Comparison of ENCODE assay signal across 8 mouse cellular contexts in genomic region chr12:101015926-101016325, GRCm38 (mm10). TPM values are rescaled to one million over a fixed set of nuclear protein-coding genes. Genes with fewer than 3 reads are reported as not detected.
DNase-seq lines count a peak whose midpoint lies in the region; ATAC-seq lines count a peak whose summit lies in the region.

No protein-coding gene starts in this region.

- intact Hi-C loops in left cerebral cortex, postnatal 36 days (cut with DNase I) = no loop called here

- peaks cover 24% of the 10 kb centered on the region for H3K4me1 ChIP-seq in heart, embryonic 11.5 days (ENCODE audit: control insufficient read depth, insufficient read depth, low read length)
- H3K4me1 ChIP-seq in kidney, embryonic 15.5 days = peaks cover 93% of the 10 kb centered on the region

- ATAC-seq in heart, embryonic 11.5 days (replicated peaks; ENCODE audit: insufficient number of reproducible peaks, low FRiP score, low TSS enrichment) = no peak
- ATAC-seq in activated CD4-positive, CD25-positive, alpha-beta regulatory T cell, adult 4 months = peak; percentile 65
- ATAC-seq in kidney, embryonic 15.5 days (replicated peaks; ENCODE audit: low FRiP score) = no peak; the same call in 1 of the 2 replicates
- ATAC-seq in megakaryocyte progenitor cell, adult 5-6 weeks (replicated peaks; ENCODE audit: poor library complexity) = peak; percentile 55
- no peak for ATAC-seq in frontal cortex, adult (ENCODE audit: low TSS enrichment)

- peak; percentile 32 for DNase-seq in heart, postnatal 4 days
- DNase-seq in testis, postnatal 14 days (ENCODE audit: low spot score) = no peak
- no peak for DNase-seq in left cerebral cortex, postnatal 36 days (ENCODE audit: low spot score in 2 of 2)

- WGBS in heart, embryonic 11.5 days (ENCODE audit: insufficient replicate concordance) = 52% methylated on average over 4 of the region's 4 CpGs
- 34% methylated on average over 4 of the region's 4 CpGs for WGBS in kidney, embryonic 15.5 days

- H3K4me2 ChIP-seq in heart, embryonic 11.5 days = no peak overlapping the region
- H3K4me2 ChIP-seq in kidney, embryonic 15.5 days = peak overlapping the region; percentile 16; the same call in 1 of the 2 replicates

- H3K27ac ChIP-seq in heart, embryonic 11.5 days (ENCODE audit: low read depth, low read length) = no peak overlapping the region
- H3K27ac ChIP-seq in kidney, embryonic 15.5 days = peak overlapping the region; percentile 76

- no peak overlapping the region for H3K9ac ChIP-seq in heart, embryonic 11.5 days (ENCODE audit: low read depth, low read length)
- no peak overlapping the region for H3K9ac ChIP-seq in kidney, embryonic 15.5 days

- no peak overlapping the region for H3K4me3 ChIP-seq in heart, embryonic 11.5 days (ENCODE audit: low read depth, low read length)
- no peak overlapping the region for H3K4me3 ChIP-seq in kidney, embryonic 15.5 days (replicated peaks)

- peaks cover 24% of the 10 kb centered on the region for H3K27me3 ChIP-seq in heart, embryonic 11.5 days (ENCODE audit: control insufficient read depth, insufficient read depth, low read length)
- no peaks in the 10 kb centered on the region for H3K27me3 ChIP-seq in kidney, embryonic 15.5 days

- no peaks in the 10 kb centered on the region for H3K9me3 ChIP-seq in heart, embryonic 11.5 days (replicated peaks; ENCODE audit: control insufficient read depth, low read length)
- H3K9me3 ChIP-seq in kidney, embryonic 15.5 days (replicated peaks) = no peaks in the 10 kb centered on the region

- no peaks in the 10 kb centered on the region for H3K36me3 ChIP-seq in heart, embryonic 11.5 days (ENCODE audit: control insufficient read depth, insufficient read depth, low read length)
- H3K36me3 ChIP-seq in kidney, embryonic 15.5 days = peaks cover 10% of the 10 kb centered on the region

RNA-seq across cellular contexts. Expression of gene Ccdc88c, which starts 12.9 kb away (rescaled TPM):
- 10 to 100 TPM; 10.9 to 11.4 TPM for total RNA-seq in heart, postnatal 4 days (2021)
- 2.0 and 3.1 TPM in 2 replicates for polyA plus RNA-seq in heart, embryonic 11.5 days (2014; fragmentation: Nextera tagmentation; extraction: Ambion mirVana)
- polyA plus RNA-seq in activated CD4-positive, CD25-positive, alpha-beta regulatory T cell, adult 4 months (2017; shearing (Covaris generic)) = 10 to 100 TPM; 76.7 to 82.5 TPM
- 12.5 and 12.7 TPM in 2 replicates for polyA plus RNA-seq in kidney, embryonic 15.5 days (2015; fragmentation: Nextera tagmentation; extraction: Ambion mirVana)
- 29.2 and 42.9 TPM in 2 replicates for total RNA-seq in megakaryocyte progenitor cell, adult 5-6 weeks (2015)
- 78.9 and 97.7 TPM in 2 replicates for total RNA-seq in megakaryocyte progenitor cell, adult 5-6 weeks (2017)
- total RNA-seq in left cerebral cortex, postnatal 36 days (2021) = 10 to 100 TPM; 16.7 to 28.8 TPM

Comparison
In these comparisons a context has a peak if more than half of its experiments do, and no peak if none do; other contexts are left out.
1. ATAC-seq: peak in activated CD4-positive, CD25-positive, alpha-beta regulatory T cell, adult 4 months (single experiment) and megakaryocyte progenitor cell, adult 5-6 weeks (single experiment); none in heart, embryonic 11.5 days (single experiment), kidney, embryonic 15.5 days (single experiment) and frontal cortex, adult (single experiment).